In genomic region chr16:95284085-95284727, GRCm38 (mm10) we compare ENCODE assay signal across 17 mouse cellular contexts. TPM values are rescaled to one million over a fixed set of nuclear protein-coding genes. Genes with fewer than 3 reads are reported as not detected.
A peak's percentile ranks its signal among the peaks of the same experiment; 100 is the strongest.
DNase-seq lines count a peak whose midpoint lies in the region; ATAC-seq lines count a peak whose summit lies in the region.
"Had no signal": no experiment of that assay in that cellular context is flagged by ENCODE, and none has a peak within 500 bp of the region (broad histone marks: within the 10 kb centered on the region; RNA-seq: fewer than 3 reads in every experiment).

No protein-coding gene starts in this region.

- H3K9ac ChIP-seq in heart, embryonic 16.5 days (ENCODE audit: low read length), result no peak overlapping the region
- H3K9ac ChIP-seq: heart, embryonic 15.5 days; hindbrain, embryonic 14.5 days; liver, embryonic 15.5 days had no signal

- peak; percentile 43; the same call in 1 of the 2 replicates for ATAC-seq in heart, embryonic 16.5 days (replicated peaks; ENCODE audit: extremely low read depth, insufficient read depth, low FRiP score)

- H3K4me3 ChIP-seq in heart, embryonic 16.5 days (ENCODE audit: low read length), result no peak overlapping the region
- H3K4me3 ChIP-seq: heart, embryonic 15.5 days; liver, embryonic 15.5 days had no signal

- peaks cover 2% of the 10 kb centered on the region; the same call in 1 of the 2 replicates for H3K4me1 ChIP-seq in heart, embryonic 16.5 days (ENCODE audit: control insufficient read depth, insufficient read depth, low read length)
- H3K4me1 ChIP-seq: heart, embryonic 15.5 days; liver, embryonic 15.5 days had no signal

- H3K36me3 ChIP-seq in heart, embryonic 16.5 days (ENCODE audit: control insufficient read depth, insufficient read depth), result no peaks in the 10 kb centered on the region
- H3K36me3 ChIP-seq: heart, embryonic 15.5 days; liver, embryonic 15.5 days had no signal

- no peaks in the 10 kb centered on the region for H3K27me3 ChIP-seq in heart, embryonic 16.5 days (ENCODE audit: control insufficient read depth, insufficient read depth, low read length)
- H3K27me3 ChIP-seq: heart, embryonic 15.5 days; liver, embryonic 15.5 days had no signal

- DNase-seq in heart, postnatal 25 days (ENCODE audit: low spot score), result no peak
- DNase-seq in thymus, postnatal 14 days, result peak; percentile 32
- DNase-seq in thymus, postnatal 4 days, result no peak
- peak; percentile 63 for DNase-seq in induced T-regulatory cell, adult 2 months (ENCODE audit: low read depth)
- DNase-seq in left cerebral cortex, adult 9 months (ENCODE audit: low spot score in 2 of 2), result no peak
- no peak for DNase-seq in left cerebral cortex, postnatal 25 days (ENCODE audit: low spot score in 2 of 2)
- no peak for DNase-seq in adrenal gland, postnatal 25 days
- DNase-seq: adrenal gland, postnatal 14 days; B cell, adult 2 months; cerebellum, adult 9-11 months; kidney, adult 11 months; kidney, postnatal 14 days had no signal

- H3K4me2 ChIP-seq in heart, embryonic 16.5 days (ENCODE audit: low read depth, low read length), result no peak overlapping the region
- H3K4me2 ChIP-seq: heart, embryonic 15.5 days; hindbrain, embryonic 14.5 days; liver, embryonic 15.5 days had no signal

- intact Hi-C loops in heart, postnatal 25 days (cut with DNase I), result no loop called here
- intact Hi-C loops in left cerebral cortex, postnatal 25 days (cut with DNase I), result no loop called here

- peak overlapping the region; percentile 42 for H3K27ac ChIP-seq in heart, embryonic 16.5 days (ENCODE audit: low read length)
- H3K27ac ChIP-seq: heart, embryonic 15.5 days; hindbrain, embryonic 14.5 days; liver, embryonic 15.5 days had no signal

- WGBS in heart, embryonic 16.5 days, result 60% methylated on average over 12 of the region's 12 CpGs

- no peaks in the 10 kb centered on the region for H3K9me3 ChIP-seq in heart, embryonic 16.5 days (replicated peaks; ENCODE audit: control insufficient read depth, low read length)
- H3K9me3 ChIP-seq: heart, embryonic 15.5 days; liver, embryonic 15.5 days had no signal

RNA-seq across cellular contexts. Expression of gene Kcnj15, which starts 26.8 kb away (rescaled TPM):
- 3.1 and 3.3 TPM in 2 replicates for polyA plus RNA-seq in heart, embryonic 16.5 days (2015; fragmentation: Nextera tagmentation; extraction: Ambion mirVana)
- 1 to 10 TPM; 1.2 to 1.6 TPM for total RNA-seq in heart, postnatal 25 days (2021)
- under 1 TPM in 1 of 2 experiments, not detected in 1; 0.16 TPM for total RNA-seq in left cerebral cortex, postnatal 25 days (2021)
- total RNA-seq in adrenal gland, postnatal 25 days (2021), result 0.67 and 0.88 TPM in 2 replicates
- total RNA-seq: MEL had no signal

Comparison
In these comparisons a context has a peak if more than half of its experiments do, and no peak if none do; other contexts are left out.
1. DNase-seq: peak in thymus, postnatal 14 days (single experiment) and induced T-regulatory cell, adult 2 months (single experiment); none in heart, postnatal 25 days (single experiment), thymus, postnatal 4 days (single experiment), left cerebral cortex, adult 9 months (0 of 2), left cerebral cortex, postnatal 25 days (0 of 2) and adrenal gland, postnatal 25 days (single experiment).